Mouse (Mus musculus): ENCODE data around the gene Egr2. TPM values are rescaled to one million over a fixed set of nuclear protein-coding genes. Genes with fewer than 3 reads are reported as not detected.

Gene Egr2
- total RNA-seq (2021), result 10 to 100 TPM; 14.2 to 30.7 TPM
- long read RNA-seq, experiment 1, transcript Egr2-201 (2 exons, 2,965 nt), result major isoform, 9 of 11 reads
- long read RNA-seq, experiment 1, partial matches to known transcripts, result 0 of 11 reads
- long read RNA-seq, experiment 1, other reads (novel, unspliced or antisense), result 2 of 11 reads
- long read RNA-seq, experiment 2, transcript Egr2-201 (2 exons, 2,965 nt), result major isoform, 14 of 29 reads
- long read RNA-seq, experiment 2, partial matches to known transcripts, result 0 of 29 reads
- long read RNA-seq, experiment 2, other reads (novel, unspliced or antisense), result 14 of 29 reads

DNA sequence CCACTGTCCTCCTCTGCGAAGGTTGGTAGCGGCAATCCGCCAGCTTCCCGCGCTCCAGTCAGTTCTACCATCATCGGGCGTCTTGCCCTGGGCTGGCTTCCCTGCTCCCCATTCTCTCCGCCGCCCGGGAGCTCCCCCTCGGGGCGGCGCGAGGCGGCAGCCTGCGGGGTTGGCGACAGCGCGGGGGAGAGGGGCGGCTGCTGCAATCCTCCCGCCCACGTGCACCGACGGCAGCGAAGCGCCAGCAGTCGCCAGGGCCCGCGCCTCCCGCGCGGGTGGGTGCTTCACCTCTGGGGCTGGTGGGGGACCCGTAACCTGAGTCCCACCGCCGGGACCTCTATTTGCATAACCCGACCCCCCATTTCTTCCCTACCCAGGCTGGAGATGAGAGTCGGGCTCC is at the start of gene Egr2:
TSS of gene Egr2 (plus strand) at position 220 of the 400 bp plus-strand sequence.
- intact Hi-C loops (cut with DNase I), result loop anchor here (5.0 to 10.0 kb wide), 4 partner anchors 112 to 630 kb away; no protein-coding TSS in a partner anchor
- peak; percentile 32 for TF ChIP-seq CTCF (IDR thresholded peaks at IDR 0.05)
- peak in 1 of 2 experiments; percentile 35 for DNase-seq (ENCODE audit: extremely low spot score in 1 of 2, low spot score in 2 of 2)

GRCm38 (mm10) chr10:67487496-67487895 is 47.8 kb upstream of the Egr2 start:
- peak; percentile 17 to 25 for DNase-seq (ENCODE audit: extremely low spot score in 1 of 2, low spot score in 2 of 2)
- no peak overlapping the region for H3K27ac ChIP-seq
- TF ChIP-seq CTCF (IDR thresholded peaks at IDR 0.05), result no peak
- intact Hi-C loops (cut with DNase I), result no loop called here
- H3K4me3 ChIP-seq, result no peak overlapping the region

More for the DNA sequence above, at the start of gene Egr2:
- H3K27ac ChIP-seq, result no peak within 1 kb of the TSS
- H3K4me3 ChIP-seq, result peak within 1 kb of the TSS; percentile 72

DNA sequence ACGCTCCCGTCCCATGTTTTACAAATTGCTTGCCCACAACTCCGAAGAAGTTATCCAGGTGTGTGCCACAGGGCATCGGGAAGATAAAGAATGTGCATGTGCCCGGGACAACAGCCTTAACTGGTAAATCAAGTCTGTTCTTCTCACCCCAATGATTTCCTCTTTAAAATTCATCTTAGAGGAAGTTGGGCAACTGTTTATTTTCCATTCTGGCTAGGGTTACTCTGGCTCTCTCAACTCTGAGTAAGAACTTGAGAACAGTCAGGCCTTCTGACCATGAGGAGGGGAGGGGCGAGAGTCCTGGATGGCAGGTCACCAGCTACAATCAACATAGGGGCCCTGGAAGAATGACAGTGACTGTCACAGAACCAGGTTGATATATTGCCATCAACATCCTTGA is 45.4 kb upstream of the Egr2 start:
- intact Hi-C loops (cut with DNase I), result loop anchor here (2.0 kb wide), 1 partner anchor 129 kb away; no protein-coding TSS in a partner anchor
- DNase-seq (ENCODE audit: extremely low spot score in 1 of 2, low spot score in 2 of 2), result no peak
- no peak overlapping the region for H3K4me3 ChIP-seq
- TF ChIP-seq CTCF (IDR thresholded peaks at IDR 0.05), result no peak
- no peak overlapping the region for H3K27ac ChIP-seq

- H3K4me3 ChIP-seq, result no peak overlapping the region
- no peak for DNase-seq (ENCODE audit: extremely low spot score in 1 of 2, low spot score in 2 of 2)
- H3K27ac ChIP-seq, result no peak overlapping the region
- TF ChIP-seq CTCF (IDR thresholded peaks at IDR 0.05), result no peak
- intact Hi-C loops (cut with DNase I), result no loop called here
Measured at GRCm38 (mm10) chr10:67490632-67491031, 44.6 kb upstream of the Egr2 start.

- H3K4me3 ChIP-seq, result no peak overlapping the region
- peak; percentile 63 to 74 for DNase-seq (ENCODE audit: extremely low spot score in 1 of 2, low spot score in 2 of 2)
- no peak overlapping the region for H3K27ac ChIP-seq
- intact Hi-C loops (cut with DNase I), result loop anchor here (1.0 kb wide), 2 partner anchors 45 to 225 kb away; no protein-coding TSS in a partner anchor
- TF ChIP-seq CTCF (IDR thresholded peaks at IDR 0.05), result no peak
Measured at GRCm38 (mm10) chr10:67492161-67492571, 43.1 kb upstream of the Egr2 start.

GRCm38 (mm10) chr10:67493556-67493955 is 41.7 kb upstream of the Egr2 start:
- H3K27ac ChIP-seq, result no peak overlapping the region
- no peak for TF ChIP-seq CTCF (IDR thresholded peaks at IDR 0.05)
- DNase-seq (ENCODE audit: extremely low spot score in 1 of 2, low spot score in 2 of 2), result no peak
- no peak overlapping the region for H3K4me3 ChIP-seq
- intact Hi-C loops (cut with DNase I), result no loop called here

DNA sequence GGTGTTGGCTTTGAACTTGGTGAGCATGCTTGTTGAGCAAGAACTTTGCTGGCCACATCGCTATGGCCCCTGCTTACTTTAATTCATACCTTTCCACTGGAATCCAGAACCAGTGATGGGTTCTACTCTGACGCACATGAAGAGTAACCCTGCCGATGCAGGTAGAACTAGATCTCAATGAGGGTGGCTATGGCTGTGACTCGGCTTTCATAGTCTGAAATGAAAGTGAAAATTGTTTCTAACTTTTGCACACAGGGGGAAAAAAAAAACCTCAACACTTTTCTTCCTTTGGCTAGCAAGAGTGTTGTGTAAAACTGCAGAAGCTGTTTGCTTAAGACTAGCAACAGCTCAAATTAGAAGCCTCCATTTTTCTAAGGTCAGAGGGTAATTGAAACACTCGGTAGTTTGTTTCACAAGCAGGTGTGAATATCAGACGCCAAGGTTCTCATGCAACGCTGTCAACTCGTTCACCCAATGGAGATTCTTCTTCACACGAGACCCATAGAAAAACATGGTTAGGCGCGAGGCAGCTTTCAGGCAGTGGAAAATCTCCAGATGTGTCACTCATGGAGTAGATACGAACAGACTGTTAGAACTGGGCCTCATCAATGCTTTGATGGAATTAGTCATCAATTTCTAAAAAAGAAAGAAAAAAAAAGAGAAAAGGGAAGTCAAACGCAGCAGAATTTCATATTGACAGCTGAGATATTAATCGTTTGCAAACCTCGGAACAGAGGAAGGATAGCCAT is 38.0 kb upstream of the Egr2 start:
- no peak for TF ChIP-seq CTCF (IDR thresholded peaks at IDR 0.05)
- Histone ChIP-seq H3K4me3 (no peak overlapping the region), H3K27ac (no peak overlapping the region)
- intact Hi-C loops (cut with DNase I), result no loop called here
- no peak for DNase-seq (ENCODE audit: extremely low spot score in 1 of 2, low spot score in 2 of 2)

DNA sequence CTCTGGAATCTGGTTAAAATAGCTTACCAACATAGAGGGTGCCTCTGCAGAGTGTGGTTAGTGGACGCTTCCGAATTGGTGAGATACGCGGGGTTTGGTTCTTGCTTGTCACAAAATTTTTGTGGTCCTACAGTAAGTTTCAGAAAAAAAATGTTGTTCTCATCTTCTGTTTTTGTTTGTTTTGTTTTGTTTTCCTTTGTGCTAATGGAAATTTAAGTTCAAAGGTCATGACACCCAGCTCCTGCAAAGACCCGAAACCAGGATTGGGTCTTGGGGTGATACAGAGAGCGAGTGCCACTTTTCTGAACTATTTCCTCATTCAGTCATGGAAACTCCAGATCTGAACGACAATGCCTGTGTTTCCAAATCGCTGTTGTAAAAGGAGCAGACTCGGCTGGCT is 37.3 kb upstream of the Egr2 start:
- Histone ChIP-seq H3K27ac (no peak overlapping the region), H3K4me3 (no peak overlapping the region)
- intact Hi-C loops (cut with DNase I), result no loop called here
- TF ChIP-seq CTCF (IDR thresholded peaks at IDR 0.05), result no peak
- DNase-seq (ENCODE audit: extremely low spot score in 1 of 2, low spot score in 2 of 2), result no peak

- Histone ChIP-seq H3K27ac (no peak overlapping the region), H3K4me3 (no peak overlapping the region)
- intact Hi-C loops (cut with DNase I), result no loop called here
- no peak for TF ChIP-seq CTCF (IDR thresholded peaks at IDR 0.05)
- DNase-seq (ENCODE audit: extremely low spot score in 1 of 2, low spot score in 2 of 2), result no peak
Measured at GRCm38 (mm10) chr10:67503320-67503995, 31.8 kb upstream of the Egr2 start.

- no peak for DNase-seq (ENCODE audit: extremely low spot score in 1 of 2, low spot score in 2 of 2)
- no peak overlapping the region for H3K27ac ChIP-seq
- H3K4me3 ChIP-seq, result no peak overlapping the region
- intact Hi-C loops (cut with DNase I), result no loop called here
- TF ChIP-seq CTCF (IDR thresholded peaks at IDR 0.05), result no peak
Measured at GRCm38 (mm10) chr10:67504046-67504445, 31.2 kb upstream of the Egr2 start.

DNA sequence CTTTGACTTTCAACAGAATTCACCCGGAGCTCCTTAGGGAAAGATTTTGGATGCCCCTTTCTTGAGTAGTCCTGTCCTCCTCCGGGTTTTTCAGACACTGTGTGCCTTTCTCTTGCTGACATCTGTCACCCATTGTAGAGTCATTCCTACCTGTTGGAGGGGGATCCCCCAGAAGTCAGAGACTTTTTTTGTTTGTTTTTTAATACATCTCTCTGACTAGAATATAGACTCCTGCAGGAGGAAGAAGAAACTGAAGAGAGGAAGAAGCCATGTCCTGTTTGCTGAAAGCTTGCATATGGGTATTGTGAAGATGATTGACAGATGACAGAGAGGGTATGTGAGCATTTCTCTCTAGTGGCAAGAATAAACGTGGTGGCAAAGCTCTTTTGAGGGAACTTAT is 30.0 kb upstream of the Egr2 start:
- no peak for DNase-seq (ENCODE audit: extremely low spot score in 1 of 2, low spot score in 2 of 2)
- no peak overlapping the region for H3K4me3 ChIP-seq
- H3K27ac ChIP-seq, result no peak overlapping the region
- intact Hi-C loops (cut with DNase I), result no loop called here
- no peak for TF ChIP-seq CTCF (IDR thresholded peaks at IDR 0.05)

DNA sequence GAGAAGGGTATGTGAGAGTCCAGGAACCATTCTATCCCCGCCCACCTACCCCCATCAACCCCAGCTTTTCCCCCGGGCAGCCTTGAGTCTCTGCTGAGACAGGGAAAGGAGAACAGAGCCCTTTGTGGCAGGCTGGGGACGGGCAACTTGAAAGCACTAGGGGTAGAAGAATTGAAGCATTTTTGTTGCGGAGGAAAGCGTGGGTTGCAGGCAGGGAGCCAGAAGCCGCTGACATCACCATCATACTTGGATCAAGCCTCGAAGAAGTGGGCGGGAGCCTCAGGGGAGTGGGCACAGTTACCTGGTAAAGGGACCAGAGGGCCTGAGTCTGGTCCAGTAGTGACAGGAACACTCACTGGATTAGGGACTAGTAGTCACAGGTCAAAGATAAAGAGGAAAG is 23.1 kb upstream of the Egr2 start:
- intact Hi-C loops (cut with DNase I), result no loop called here

More for the DNA sequence above, 23.1 kb upstream of the Egr2 start:
- Histone ChIP-seq H3K4me3 (no peak overlapping the region), H3K27ac (no peak overlapping the region)
- DNase-seq (ENCODE audit: extremely low spot score in 1 of 2, low spot score in 2 of 2), result peak; percentile 56 to 68
- TF ChIP-seq CTCF (IDR thresholded peaks at IDR 0.05), result no peak
